Mouse (Mus musculus) midbrain, embryonic 16.5 days (tissue): ENCODE data around the gene Gm10190. TPM values are rescaled to one million over a fixed set of nuclear protein-coding genes. Genes with fewer than 3 reads are reported as not detected.
A peak's percentile ranks its signal among the peaks of the same experiment; 100 is the strongest.

Experiments
- ATAC-seq: fragments of 200-750 bp; cut with Nextera tagmentation; 2 replicates; pipeline ENCODE4 v1.8.0; 2017; ENCODE audit warnings: moderate TSS enrichment
- H3K27ac ChIP-seq: fragments of 300-500 bp; sonication (generic); 2 replicates; pipeline ENCODE4 v1.5.1; 2014; ENCODE audit warnings: mild to moderate bottlenecking, low read length, mixed read lengths
- H3K27me3 ChIP-seq: fragments of 300-500 bp; sonication (generic); 2 replicates; pipeline ENCODE4 v1.6.1; 2014; ENCODE audit warnings: low read depth, low read length, mixed read lengths; ENCODE audit not compliant: control insufficient read depth, insufficient read depth
- H3K36me3 ChIP-seq: fragments of 300-500 bp; sonication (generic); 2 replicates; pipeline ENCODE4 v1.6.1; 2014; ENCODE audit warnings: mild to moderate bottlenecking, low read length, moderate library complexity, mixed read lengths; ENCODE audit not compliant: control insufficient read depth, insufficient read depth
- H3K4me1 ChIP-seq: fragments of 300-500 bp; sonication (generic); 2 replicates; pipeline ENCODE4 v1.6.1; 2014; ENCODE audit warnings: mild to moderate bottlenecking, low read length, mixed read lengths; ENCODE audit not compliant: control insufficient read depth, insufficient read depth
- H3K4me2 ChIP-seq: fragments of 300-500 bp; sonication (generic); 2 replicates; pipeline ENCODE4 v1.6.1; 2014; ENCODE audit warnings: mild to moderate bottlenecking, low read length, mixed read lengths
- H3K4me3 ChIP-seq: fragments of 300-500 bp; sonication (generic); 2 replicates; pipeline ENCODE4 v1.5.1; 2014; ENCODE audit warnings: low read depth, mild to moderate bottlenecking, low read length, moderate library complexity, mixed read lengths
- H3K9ac ChIP-seq: fragments of 300-500 bp; sonication (generic); 2 replicates; pipeline ENCODE4 v1.6.1; 2014; ENCODE audit warnings: low read depth, low read length, mixed read lengths
- H3K9me3 ChIP-seq: fragments of 300-500 bp; sonication (generic); replicated peaks from 2 replicates; pipeline ENCODE4 v1.6.1; 2014; ENCODE audit warnings: mild to moderate bottlenecking, low read length, mixed read lengths; ENCODE audit not compliant: control insufficient read depth, poor library complexity, severe bottlenecking
- WGBS: fragments of 180-500 bp; shearing (Covaris S2); extraction: QIAGEN DNeasy Blood & Tissue Kit; methylation state at CpG from one replicate; pipeline ENCODE4 v1.1.7; 2014; 5-methylcytosine and 5-hydroxymethylcytosine counted together
- polyA plus RNA-seq: library from polyadenylated mRNA; unstranded; fragments of >200 nt; fragmentation: Nextera tagmentation; extraction: Ambion mirVana; gene quantifications from 2 replicates; pipeline ENCODE4 v1.2.1, GENCODE M21; 2015

Gene Gm10190
- 3.9 and 4.8 TPM in 2 replicates for polyA plus RNA-seq

- Histone ChIP-seq H3K4me2 (peak within 1 kb of the TSS; percentile 76), H3K9me3 (no peaks in the 10 kb centered on the region), H3K27me3 (no peaks in the 10 kb centered on the region), H3K27ac (peak within 1 kb of the TSS; percentile 87), H3K4me3 (peak within 1 kb of the TSS; percentile 53), H3K4me1 (peaks cover 2% of the 10 kb centered on the region; the same call in 1 of the 2 replicates), H3K9ac (peak within 1 kb of the TSS; percentile 78), H3K36me3 (no peaks in the 10 kb centered on the region)
- WGBS: 2% methylated on average over 97 of the region's 102 CpGs
- ATAC-seq: peak; percentile 99
These were observed at the start of gene Gm10190 for GRCm38 (mm10) chr17:80372989-80373725. Gene Gm10190 (minus strand): TSS chr17:80373541.

- no peak overlapping the region for H3K4me3 ChIP-seq
- ATAC-seq: no peak
- no peaks in the 10 kb centered on the region for H3K4me1 ChIP-seq
- no peak overlapping the region for H3K9ac ChIP-seq
- no peak overlapping the region for H3K4me2 ChIP-seq
- H3K36me3 ChIP-seq: peaks cover 21% of the 10 kb centered on the region
- H3K27me3 ChIP-seq: no peaks in the 10 kb centered on the region
- H3K27ac ChIP-seq: no peak overlapping the region
- WGBS: 95% methylated on average over 1 of the region's 1 CpGs
- H3K9me3 ChIP-seq: no peaks in the 10 kb centered on the region
These were observed 47.7 kb upstream of the Gm10190 start for GRCm38 (mm10) chr17:80420998-80421397.

- WGBS: 92% methylated on average over 10 of the region's 10 CpGs
- Histone ChIP-seq H3K4me2 (no peak overlapping the region), H3K36me3 (peaks cover 21% of the 10 kb centered on the region), H3K27me3 (no peaks in the 10 kb centered on the region), H3K4me3 (no peak overlapping the region), H3K9me3 (no peaks in the 10 kb centered on the region), H3K9ac (no peak overlapping the region), H3K27ac (no peak overlapping the region), H3K4me1 (no peaks in the 10 kb centered on the region)
- ATAC-seq: no peak
These were observed 45.4 kb upstream of the Gm10190 start for GRCm38 (mm10) chr17:80418572-80419210.

GRCm38 (mm10) chr17:80411182-80411581, 37.8 kb upstream of the Gm10190 start:
- Histone ChIP-seq H3K4me2 (no peak overlapping the region), H3K27ac (no peak overlapping the region), H3K4me3 (no peak overlapping the region), H3K9ac (no peak overlapping the region), H3K4me1 (no peaks in the 10 kb centered on the region), H3K27me3 (no peaks in the 10 kb centered on the region), H3K36me3 (peaks cover 26% of the 10 kb centered on the region), H3K9me3 (no peaks in the 10 kb centered on the region)
- WGBS: 61% methylated on average over 1 of the region's 1 CpGs
- no peak for ATAC-seq

- Histone ChIP-seq H3K4me1 (no peaks in the 10 kb centered on the region), H3K27me3 (no peaks in the 10 kb centered on the region)
- 94% methylated on average over 7 of the region's 7 CpGs for WGBS
These were observed 24.9 kb upstream of the Gm10190 start for GRCm38 (mm10) chr17:80398243-80398642.

GRCm38 (mm10) chr17:80391423-80392403, 18.4 kb upstream of the Gm10190 start:
- H3K9ac ChIP-seq: peak overlapping the region; percentile 23
- 14% methylated on average over 17 of the region's 17 CpGs for WGBS
- peak; percentile 93 for ATAC-seq

More at GRCm38 (mm10) chr17:80398243-80398642, 24.9 kb upstream of the Gm10190 start:
- ATAC-seq: no peak
- no peak overlapping the region for H3K9ac ChIP-seq
- H3K4me2 ChIP-seq: no peak overlapping the region
- no peak overlapping the region for H3K27ac ChIP-seq
- no peaks in the 10 kb centered on the region for H3K9me3 ChIP-seq
- H3K36me3 ChIP-seq: peaks cover 8% of the 10 kb centered on the region; the same call in 1 of the 2 replicates
- H3K4me3 ChIP-seq: no peak overlapping the region

GRCm38 (mm10) chr17:80390024-80390423, 16.7 kb upstream of the Gm10190 start:
- ATAC-seq: no peak
- WGBS: 69% methylated on average over 10 of the region's 10 CpGs
- Histone ChIP-seq H3K9me3 (no peaks in the 10 kb centered on the region), H3K27me3 (no peaks in the 10 kb centered on the region), H3K36me3 (no peaks in the 10 kb centered on the region), H3K9ac (no peak overlapping the region), H3K4me3 (no peak overlapping the region), H3K4me2 (no peak overlapping the region), H3K27ac (no peak overlapping the region), H3K4me1 (no peaks in the 10 kb centered on the region)

More at GRCm38 (mm10) chr17:80391423-80392403, 18.4 kb upstream of the Gm10190 start:
- peak overlapping the region; percentile 43 for H3K4me3 ChIP-seq
- no peaks in the 10 kb centered on the region for H3K4me1 ChIP-seq
- peak overlapping the region; percentile 50 for H3K4me2 ChIP-seq
- no peaks in the 10 kb centered on the region for H3K27me3 ChIP-seq
- H3K36me3 ChIP-seq: no peaks in the 10 kb centered on the region
- no peaks in the 10 kb centered on the region for H3K9me3 ChIP-seq
- H3K27ac ChIP-seq: no peak overlapping the region

- no peak overlapping the region for H3K4me3 ChIP-seq
- H3K4me1 ChIP-seq: no peaks in the 10 kb centered on the region
- no peak overlapping the region for H3K9ac ChIP-seq
- ATAC-seq: no peak
- H3K27me3 ChIP-seq: no peaks in the 10 kb centered on the region
- H3K4me2 ChIP-seq: no peak overlapping the region
- H3K9me3 ChIP-seq: no peaks in the 10 kb centered on the region
- 73% methylated on average over 1 of the region's 1 CpGs for WGBS
- no peak overlapping the region for H3K27ac ChIP-seq
- no peaks in the 10 kb centered on the region for H3K36me3 ChIP-seq
These were observed 12.3 kb upstream of the Gm10190 start for GRCm38 (mm10) chr17:80385671-80386070.
